Mouse (Mus musculus): ENCODE measurements around the gene Gm10401.

GRCm38 (mm10) chr5:115066245-115066644 is 31.9 kb downstream of the Gm10401 start:
- TF ChIP-seq POLR2A (IDR thresholded peaks at IDR 0.05; ENCODE audit: control insufficient read depth, low read depth, low read length) (no peak), CTCF (IDR thresholded peaks at IDR 0.05; ENCODE audit: control insufficient read depth, insufficient read depth, insufficient replicate concordance, low read depth, low read length) (no peak)

All from testis, adult 2 months (tissue).